In genomic region chr4:156234701-156235213, GRCm38 (mm10) we compare ENCODE assay signal across 8 mouse cellular contexts. TPM values are rescaled to one million over a fixed set of nuclear protein-coding genes. Genes with fewer than 3 reads are reported as not detected.
DNase-seq lines count a peak whose midpoint lies in the region; ATAC-seq lines count a peak whose summit lies in the region.

Plekhn1 (minus strand) TSS chr4:156234857.

- peak; percentile 16 to 38; a peak in 2 of 4 replicates for ATAC-seq in hematopoietic stem cell, adult 5-6 weeks (replicated peaks in 1 of 2; ENCODE audit: insufficient read depth in 1 of 2, low FRiP score in 2 of 2, low TSS enrichment in 1 of 2, low read depth in 1 of 2, poor library complexity in 2 of 2, severe bottlenecking in 2 of 2)

- DNase-seq in Muller cell, postnatal 12 days (ENCODE audit: inconsistent ontology term) = peak; percentile 80
- peak; percentile 73 for DNase-seq in cerebellum, adult 8-10 months
- peak; percentile 48 for DNase-seq in forelimb bud, embryonic 11.5 days (ENCODE audit: low read depth, low spot score)
- DNase-seq in layer of hippocampus, adult 9-11 months = peak; percentile 67
- peak; percentile 84 for DNase-seq in lung, postnatal 10 days
- peak; percentile 55 for DNase-seq in ovary, postnatal 14 days (ENCODE audit: low spot score)
- DNase-seq in thymus, postnatal 14 days = peak; percentile 82

RNA-seq across cellular contexts. Expression of gene Plekhn1, which starts in this region (rescaled TPM):
- total RNA-seq in hematopoietic stem cell, adult 5-6 weeks (2017) = 19.0 and 29.3 TPM in 2 replicates

Comparison
In these comparisons a context has a peak if more than half of its experiments do, and no peak if none do; other contexts are left out.
1. Peak in every context shown above with its lines: DNase-seq and ATAC-seq.